Mouse (Mus musculus): ENCODE measurements around the gene Med13l. TPM values are rescaled to one million over a fixed set of nuclear protein-coding genes. Genes with fewer than 3 reads are reported as not detected.

Gene Med13l
- total and polyA plus RNA-seq, 3 experiments = 2.0 to 11.0 (median 10.1) TPM

GRCm38 (mm10) chr5:118636399-118637369 lies 76.2 kb downstream of the Med13l start:
- H3K36me3 ChIP-seq (replicated peaks in 1 of 2; ENCODE audit: control insufficient read depth in 1 of 2, insufficient read depth in 1 of 2, low read length in 1 of 2) = peaks cover 3 to 32% of the 10 kb centered on the region in 2 experiments
- H3K4me2 ChIP-seq (ENCODE audit: insufficient read depth, low read depth, poor library complexity, severe bottlenecking) = no peak overlapping the region
- H3K9me3 ChIP-seq (replicated peaks; ENCODE audit: low read length) = no peaks in the 10 kb centered on the region
- peaks cover 0 to 26% of the 10 kb centered on the region in 2 experiments; a peak in 2 of 4 replicates for H3K4me1 ChIP-seq (ENCODE audit: control insufficient read depth in 1 of 2, insufficient read depth in 2 of 2)
- TF ChIP-seq EP300 (IDR thresholded peaks at IDR 0.05; ENCODE audit: low read length) (no peak), ETS1 (conservative IDR thresholded peaks at IDR 0.05; ENCODE audit: low read depth, low read length) (no peak), MAX (IDR thresholded peaks at IDR 0.05; ENCODE audit: low read length) (no peak), POLR2AphosphoS2 (IDR thresholded peaks at IDR 0.05; ENCODE audit: low read depth, low read length) (no peak), TCF12 (IDR thresholded peaks at IDR 0.05; ENCODE audit: low read depth, low read length) (no peak), MAFK (IDR thresholded peaks at IDR 0.05; ENCODE audit: insufficient replicate concordance, low read length) (no peak), ELF1 (IDR thresholded peaks at IDR 0.05; ENCODE audit: low read depth, low read length) (no peak)
- DNase-seq (ENCODE audit: extremely low read depth) = peak; percentile 22
- no peak overlapping the region for H3K9ac ChIP-seq (ENCODE audit: insufficient read depth, low read depth)
- no peak overlapping the region for H3K4me3 ChIP-seq (replicated peaks in 1 of 3; ENCODE audit: low read depth in 2 of 3, low read length in 2 of 3, poor library complexity in 1 of 3)
- dilution Hi-C loops (cut with MboI; ENCODE audit: extremely low pct_ligation_motif_present, extremely low pct_unique_long_range_greater_than_20kb, low sequenced_read_pairs) (no loop called here), in situ Hi-C loops (cut with MboI; ENCODE audit: low pct_ligation_motif_present, low pct_unique_long_range_greater_than_20kb, low sequenced_read_pairs) (no loop called here)
- H3K79me2 ChIP-seq (replicated peaks; ENCODE audit: control insufficient read depth, extremely low read depth, insufficient read depth, poor library complexity, severe bottlenecking) = no peaks in the 10 kb centered on the region
- H3K27me3 ChIP-seq (replicated peaks) = no peaks in the 10 kb centered on the region
- H3K27ac ChIP-seq (ENCODE audit: insufficient read depth, low read depth) = no peak overlapping the region

DNA sequence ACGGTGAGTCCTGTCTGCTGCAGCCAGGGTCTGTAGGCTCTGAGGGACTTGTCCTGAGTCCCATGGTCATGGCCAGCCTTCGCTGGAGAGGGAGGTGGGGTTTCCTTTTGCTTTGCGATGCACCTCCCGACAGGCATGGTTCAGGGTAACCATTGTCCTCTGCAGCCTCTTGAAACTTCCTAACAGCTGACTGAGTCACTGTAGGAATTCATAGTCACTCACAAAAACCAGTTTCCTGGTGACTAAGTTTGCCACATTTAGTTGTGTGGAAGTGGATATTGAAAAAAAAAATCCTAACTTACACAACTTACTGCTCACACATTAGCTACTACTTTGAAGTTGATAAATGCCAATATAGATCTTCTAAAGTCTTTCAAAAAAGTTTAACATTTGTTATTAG lies 77.5 kb downstream of the Med13l start:
- DNase-seq (ENCODE audit: extremely low read depth) = no peak
- H3K4me2 ChIP-seq (ENCODE audit: insufficient read depth, low read depth, poor library complexity, severe bottlenecking) = no peak overlapping the region
- TF ChIP-seq RAD21 (IDR thresholded peaks at IDR 0.05; ENCODE audit: low read depth, low read length) = no peak
- no peak for TF ChIP-seq PAX5 (IDR thresholded peaks at IDR 0.05; ENCODE audit: low read length)
- TF ChIP-seq GABPA (IDR thresholded peaks at IDR 0.05; ENCODE audit: insufficient replicate concordance, low read depth, low read length) = no peak
- no peak for TF ChIP-seq E2F4 (IDR thresholded peaks at IDR 0.05; ENCODE audit: insufficient replicate concordance, low read depth, low read length)
- TF ChIP-seq CHD1 (IDR thresholded peaks at IDR 0.05; ENCODE audit: low read depth, low read length) = no peak
- TF ChIP-seq ZKSCAN1 (IDR thresholded peaks at IDR 0.05; ENCODE audit: borderline replicate concordance, low read depth, low read length) = no peak
- H3K9ac ChIP-seq (ENCODE audit: insufficient read depth, low read depth) = no peak overlapping the region
- in situ Hi-C loops (cut with MboI; ENCODE audit: low pct_ligation_motif_present, low pct_unique_long_range_greater_than_20kb, low sequenced_read_pairs) = no loop called here
- H3K27ac ChIP-seq (ENCODE audit: insufficient read depth, low read depth) = no peak overlapping the region
- no peaks in the 10 kb centered on the region for H3K9me3 ChIP-seq (replicated peaks; ENCODE audit: low read length)
- no peaks in the 10 kb centered on the region for H3K27me3 ChIP-seq (replicated peaks)
- dilution Hi-C loops (cut with MboI; ENCODE audit: extremely low pct_ligation_motif_present, extremely low pct_unique_long_range_greater_than_20kb, low sequenced_read_pairs) = no loop called here
- no peak overlapping the region for H3K4me3 ChIP-seq (replicated peaks in 1 of 3; ENCODE audit: low read depth in 2 of 3, low read length in 2 of 3, poor library complexity in 1 of 3)
- H3K36me3 ChIP-seq (replicated peaks in 1 of 2; ENCODE audit: control insufficient read depth in 1 of 2, insufficient read depth in 1 of 2, low read length in 1 of 2) = peaks cover 3 to 28% of the 10 kb centered on the region in 2 experiments
- H3K79me2 ChIP-seq (replicated peaks; ENCODE audit: control insufficient read depth, extremely low read depth, insufficient read depth, poor library complexity, severe bottlenecking) = no peaks in the 10 kb centered on the region; the same call in 1 of the 2 replicates
- H3K4me1 ChIP-seq (ENCODE audit: control insufficient read depth in 1 of 2, insufficient read depth in 2 of 2) = peaks cover 0 to 26% of the 10 kb centered on the region in 2 experiments; a peak in 2 of 4 replicates
